15 mouse cellular contexts compared by ENCODE assay signal in the genomic region with DNA sequence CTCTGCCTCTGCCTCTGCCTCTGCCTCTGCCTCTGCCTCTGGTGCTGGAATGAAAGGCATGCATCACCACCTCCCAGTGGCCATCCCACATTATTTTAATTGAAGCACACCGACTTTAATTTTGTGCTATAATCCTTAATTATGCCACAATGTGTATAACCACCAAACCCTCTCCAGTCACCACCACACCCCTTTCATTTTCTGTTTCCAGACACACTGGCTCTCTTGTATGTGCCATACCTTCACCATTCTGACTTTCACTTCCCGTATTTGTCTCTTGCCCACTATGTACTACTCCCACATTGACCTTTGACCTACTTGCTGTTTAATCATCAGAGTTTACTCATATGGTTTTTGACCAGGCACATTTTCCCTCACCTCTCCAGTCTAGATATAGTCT. TPM values are rescaled to one million over a fixed set of nuclear protein-coding genes. Genes with fewer than 3 reads are reported as not detected.
DNase-seq lines count a peak whose midpoint lies in the region; ATAC-seq and TF ChIP-seq lines count a peak whose summit lies in the region.
"Had no signal": no experiment of that assay in that cellular context is flagged by ENCODE, and none has a peak within 500 bp of the region (broad histone marks: within the 10 kb centered on the region; RNA-seq: fewer than 3 reads in every experiment).

No protein-coding gene starts in this region.

- no peaks in the 10 kb centered on the region for H3K27me3 ChIP-seq in liver, adult 2 months (ENCODE audit: control insufficient read depth, insufficient read depth, low read length)
- no peaks in the 10 kb centered on the region for H3K27me3 ChIP-seq in liver, embryonic 12.5 days (replicated peaks)
- H3K27me3 ChIP-seq: forebrain, embryonic 15.5 days; neural tube, embryonic 12.5 days had no signal

- H3K9ac ChIP-seq in liver, adult 2 months (ENCODE audit: low read depth, low read length) = no peak overlapping the region
- H3K9ac ChIP-seq in liver, embryonic 12.5 days = no peak overlapping the region
- H3K9ac ChIP-seq: forebrain, embryonic 15.5 days; midbrain, embryonic 12.5 days; neural tube, embryonic 12.5 days had no signal

- H3K4me3 ChIP-seq in liver, adult 2 months (ENCODE audit: insufficient read depth, low read depth, low read length) = no peak overlapping the region
- H3K4me3 ChIP-seq in liver, embryonic 12.5 days = no peak overlapping the region
- H3K4me3 ChIP-seq: forebrain, embryonic 15.5 days; gastrocnemius, adult 2 months; midbrain, embryonic 12.5 days; neural tube, embryonic 12.5 days had no signal

- TF ChIP-seq POLR2A in liver, adult 2 months (IDR thresholded peaks at IDR 0.05; ENCODE audit: extremely low read depth, insufficient read depth, low read length) = no peak

- ATAC-seq in liver, embryonic 12.5 days = no peak
- peak; percentile 64 for ATAC-seq in inflammation-experienced regulatory T-cells, adult 6 months
- ATAC-seq in neutrophil, adult 5-6 weeks (ENCODE audit: extremely low read depth, insufficient number of reproducible peaks, low FRiP score, poor library complexity, severe bottlenecking) = peak; percentile 95
- ATAC-seq: forebrain, embryonic 15.5 days had no signal

- H3K4me1 ChIP-seq in liver, adult 2 months (ENCODE audit: control insufficient read depth, insufficient read depth, low read length) = peaks cover 2% of the 10 kb centered on the region; the same call in 1 of the 2 replicates
- H3K4me1 ChIP-seq in liver, embryonic 12.5 days = 0 out of 2 replicates have a peak, but pooled peaks cover 11% of the 10 kb centered on the region

- no peaks in the 10 kb centered on the region for H3K9me3 ChIP-seq in liver, embryonic 12.5 days (replicated peaks)
- H3K9me3 ChIP-seq: forebrain, embryonic 15.5 days; midbrain, embryonic 12.5 days; neural tube, embryonic 12.5 days had no signal

- no peak overlapping the region for H3K4me2 ChIP-seq in liver, embryonic 12.5 days
- H3K4me2 ChIP-seq: forebrain, embryonic 15.5 days; midbrain, embryonic 12.5 days; neural tube, embryonic 12.5 days had no signal

- TF ChIP-seq CTCF in liver, adult 2 months (IDR thresholded peaks at IDR 0.05; ENCODE audit: low read depth, low read length) = no peak

- DNase-seq in liver, adult 2 months (ENCODE audit: extremely low read depth, low read depth, low spot score) = peak; percentile 29
- DNase-seq in CD4-positive helper T cell, adult 2 months (ENCODE audit: low read depth, low spot score) = peak; percentile 14
- no peak for DNase-seq in layer of hippocampus, adult 9-11 months
- no peak for DNase-seq in thymus, postnatal 10 days (ENCODE audit: low spot score in 2 of 2)
- DNase-seq in adrenal gland, adult 18-20 months (ENCODE audit: low spot score in 2 of 2) = no peak
- DNase-seq: cerebellum, adult 18-20 months; gastrocnemius, adult 2 months; kidney, postnatal 14 days; right cerebral cortex, adult 18-20 months had no signal

- H3K27ac ChIP-seq in liver, adult 2 months (replicated peaks; ENCODE audit: insufficient read depth, low read depth, low read length) = no peak overlapping the region
- H3K27ac ChIP-seq in liver, embryonic 12.5 days = no peak overlapping the region
- H3K27ac ChIP-seq: forebrain, embryonic 15.5 days; gastrocnemius, adult 2 months; midbrain, embryonic 12.5 days; neural tube, embryonic 12.5 days had no signal

- 56% methylated on average over 2 of the region's 2 CpGs for WGBS in liver, adult 2 months
- 53% methylated on average over 2 of the region's 2 CpGs for WGBS in liver, embryonic 12.5 days (ENCODE audit: insufficient replicate concordance)

- no peaks in the 10 kb centered on the region for H3K36me3 ChIP-seq in liver, adult 2 months (ENCODE audit: control insufficient read depth, insufficient read depth, low read length)
- H3K36me3 ChIP-seq in liver, embryonic 12.5 days = no peaks in the 10 kb centered on the region
- H3K36me3 ChIP-seq: forebrain, embryonic 15.5 days; midbrain, embryonic 12.5 days; neural tube, embryonic 12.5 days had no signal

- H3K79me2 ChIP-seq in liver, adult 2 months (ENCODE audit: control insufficient read depth, insufficient read depth, low read length) = no peaks in the 10 kb centered on the region

RNA-seq across cellular contexts. Expression of gene Tiparp, which starts 12.5 kb away (rescaled TPM):
- total RNA-seq in liver, adult 2 months (2014; rRNA removed) = 6.0 and 6.5 TPM in 2 replicates
- polyA plus RNA-seq in liver, adult 2 months (2012; rRNA removed) = 0.91 and 1.1 TPM in 2 replicates
- polyA plus RNA-seq in liver, embryonic 12.5 days (2016; fragmentation: Nextera tagmentation; extraction: Ambion mirVana) = 9.4 and 10.2 TPM in 2 replicates
- 1 to 10 TPM; 3.2 to 9.1 (median 7.9) TPM for polyA plus RNA-seq in inflammation-experienced regulatory T-cells, adult 6 months (2017; shearing (Covaris generic))
- 45.3 and 51.0 TPM in 2 replicates for total RNA-seq in neutrophil, adult 5-6 weeks (2017)
- 10 to 100 TPM; 13.8 to 21.6 TPM for total RNA-seq in adrenal gland, adult 18-20 months (2021)

Comparison
In these comparisons a context has a peak if more than half of its experiments do, and no peak if none do; other contexts are left out.
1. DNase-seq: peak in liver, adult 2 months (single experiment) and CD4-positive helper T cell, adult 2 months (single experiment); none in layer of hippocampus, adult 9-11 months (single experiment), thymus, postnatal 10 days (0 of 2) and adrenal gland, adult 18-20 months (0 of 2).